Mouse (Mus musculus): ENCODE measurements around the gene Hnf4a. TPM values are rescaled to one million over a fixed set of nuclear protein-coding genes. Genes with fewer than 3 reads are reported as not detected.
A peak's percentile ranks its signal among the peaks of the same experiment; 100 is the strongest.

The Hnf4a gene
- polyA plus RNA-seq, 1 experiment = 0.05 TPM

DNA sequence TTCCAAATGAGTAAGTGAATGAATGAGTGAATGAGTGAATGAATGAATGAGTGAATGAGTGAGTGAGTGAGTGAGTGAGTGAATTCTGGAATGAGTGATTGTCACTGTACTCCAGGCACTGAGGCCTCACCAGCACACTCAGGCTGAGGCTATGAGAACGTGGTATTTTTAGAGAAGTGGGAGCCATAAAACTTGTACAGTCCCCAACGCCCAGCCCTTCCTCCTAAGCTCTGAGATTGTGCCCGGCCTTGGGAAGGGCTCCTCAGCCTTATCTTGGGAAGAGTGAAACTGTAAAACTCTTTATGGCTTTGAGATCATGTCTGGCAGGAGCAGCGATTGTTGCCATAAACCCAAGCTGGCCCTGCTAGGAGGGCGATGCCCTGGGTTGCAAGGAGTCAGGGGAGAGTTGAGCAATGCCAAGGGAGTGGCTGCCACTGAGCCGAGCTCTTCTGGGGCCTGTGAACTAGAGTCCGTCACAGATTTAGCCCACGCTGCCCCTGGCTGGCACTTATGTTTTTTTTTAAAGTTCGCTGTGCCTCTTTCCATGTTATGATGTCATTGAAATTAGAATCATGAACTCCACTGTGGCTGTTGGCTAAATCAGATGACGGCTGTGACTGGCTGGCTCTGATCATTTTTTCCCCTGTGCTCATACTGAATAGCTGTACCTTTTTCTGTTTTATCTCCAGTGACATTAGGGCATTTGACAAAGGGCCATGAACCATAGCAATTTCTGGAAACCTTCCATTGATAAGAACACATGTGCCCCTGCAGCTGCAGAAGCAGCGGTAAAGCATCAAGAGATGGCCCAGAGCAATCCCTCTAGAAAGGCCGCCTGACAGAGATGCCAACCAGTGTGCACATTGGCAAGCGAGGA is 73.7 kb downstream of the Hnf4a start:
- TF ChIP-seq POLR2A (IDR thresholded peaks at IDR 0.05; ENCODE audit: borderline replicate concordance, extremely low read depth, insufficient read depth, insufficient read length, poor library complexity, severe bottlenecking) = no peak
- no peak for TF ChIP-seq CTCF (IDR thresholded peaks at IDR 0.05; ENCODE audit: borderline replicate concordance, extremely low read depth, insufficient read depth, insufficient read length)

DNA sequence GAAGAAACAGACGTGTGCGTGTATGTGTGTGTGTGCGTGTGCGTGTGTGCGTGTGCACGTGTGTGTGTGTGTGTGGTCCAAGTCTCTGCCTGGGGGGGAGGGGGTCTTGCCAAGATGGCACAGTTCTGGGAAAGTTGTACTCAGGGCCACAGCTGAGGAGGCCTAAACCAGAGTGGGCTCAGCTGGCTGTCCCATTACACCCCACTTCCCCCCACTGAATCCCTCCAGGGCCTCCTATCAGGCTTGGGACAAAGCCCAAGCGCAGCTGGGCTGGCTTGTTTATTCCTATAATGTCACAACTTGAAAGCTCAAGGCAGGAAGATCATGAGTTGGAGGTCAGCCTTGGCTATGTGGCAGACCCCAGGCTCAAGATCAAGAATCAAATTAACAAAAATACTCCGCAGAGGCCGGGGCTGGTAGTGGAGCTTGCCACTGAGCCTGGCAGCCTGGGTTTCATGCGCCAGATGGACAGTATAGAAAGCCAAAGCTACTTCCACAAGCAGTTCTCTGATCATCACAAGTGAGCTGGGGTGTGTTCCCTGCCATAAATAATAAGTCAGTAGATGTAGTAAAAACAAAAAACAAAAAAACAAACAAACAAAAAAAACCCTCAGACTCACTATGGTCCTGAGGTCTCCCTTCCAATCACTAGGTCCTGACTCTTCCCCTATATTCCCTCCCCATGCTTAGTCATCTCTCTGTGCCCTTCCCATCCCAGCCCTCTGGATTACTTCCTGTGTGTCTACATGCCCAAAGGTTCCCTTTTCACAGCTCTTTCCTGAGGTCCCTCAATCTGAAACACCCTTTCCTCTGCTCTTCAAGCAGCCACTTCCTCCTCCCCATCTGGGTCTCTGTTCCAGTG is 76.8 kb downstream of the Hnf4a start:
- TF ChIP-seq POLR2A (IDR thresholded peaks at IDR 0.05; ENCODE audit: borderline replicate concordance, extremely low read depth, insufficient read depth, insufficient read length, poor library complexity, severe bottlenecking) = no peak
- TF ChIP-seq CTCF (IDR thresholded peaks at IDR 0.05; ENCODE audit: borderline replicate concordance, extremely low read depth, insufficient read depth, insufficient read length) = no peak
- DNase-seq (ENCODE audit: low read depth) = peak; percentile 18

More for the DNA sequence above, 73.7 kb downstream of the Hnf4a start:
- no peak for DNase-seq (ENCODE audit: low read depth)

DNA sequence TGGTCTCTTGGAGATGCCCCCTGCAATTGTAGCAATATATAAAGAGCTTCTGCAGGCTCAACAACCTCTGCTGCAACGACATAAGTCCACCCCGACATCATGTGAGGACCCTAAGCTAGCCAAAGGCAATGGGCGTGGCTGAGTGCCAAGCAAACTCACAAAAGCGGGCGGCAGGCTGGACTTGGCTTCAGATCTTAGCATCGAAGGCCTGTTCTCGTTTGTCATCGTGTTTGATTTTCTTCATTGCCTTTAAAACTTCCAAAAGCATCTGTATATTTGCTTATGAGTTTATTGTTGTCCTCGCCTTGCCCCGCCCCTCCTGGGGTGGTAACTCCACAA is 77.4 kb downstream of the Hnf4a start:
- TF ChIP-seq CTCF (IDR thresholded peaks at IDR 0.05; ENCODE audit: borderline replicate concordance, extremely low read depth, insufficient read depth, insufficient read length) (no peak), POLR2A (IDR thresholded peaks at IDR 0.05; ENCODE audit: borderline replicate concordance, extremely low read depth, insufficient read depth, insufficient read length, poor library complexity, severe bottlenecking) (no peak)
- peak; percentile 29 for DNase-seq (ENCODE audit: low read depth)

DNA sequence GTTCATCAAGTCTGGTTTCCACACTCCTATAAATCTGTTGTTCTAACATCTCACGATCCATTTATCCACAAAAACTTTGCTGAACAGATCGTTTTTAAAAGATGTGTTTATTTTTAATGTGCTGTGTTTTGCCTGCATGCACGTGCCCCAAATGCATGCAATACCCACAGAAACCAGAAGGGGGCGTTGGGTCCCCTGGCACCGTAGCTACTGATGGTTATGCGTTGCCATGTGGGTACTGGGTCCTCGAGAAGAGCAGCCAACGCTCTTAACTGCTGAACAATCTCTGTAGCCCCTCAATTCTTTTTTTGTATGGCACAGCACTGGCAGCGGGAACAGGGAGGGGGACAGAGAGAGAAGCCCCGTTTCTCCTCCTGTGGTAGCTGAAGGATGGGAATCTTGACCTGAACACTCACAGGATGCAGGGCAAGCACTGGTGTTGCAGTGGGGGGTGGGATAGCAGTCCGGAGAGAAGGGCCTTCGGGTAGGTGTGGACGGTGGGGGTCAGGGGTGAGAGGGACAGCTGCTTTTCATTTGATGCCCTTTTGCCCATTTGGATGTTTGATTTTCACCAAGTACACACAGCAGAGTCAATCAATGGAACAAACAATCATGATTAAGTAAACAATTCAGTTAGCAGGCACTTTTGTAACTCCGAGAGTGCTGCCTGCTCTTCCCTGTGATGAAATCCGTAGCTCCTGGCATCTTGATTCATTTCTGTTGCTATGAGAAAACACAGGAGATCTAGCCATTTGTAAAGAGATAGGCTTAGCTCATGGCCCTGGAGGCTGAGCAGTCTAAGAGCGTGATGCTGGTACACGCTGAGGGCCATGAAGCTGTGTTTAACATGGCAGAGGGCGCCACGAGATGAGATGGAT is 80.0 kb downstream of the Hnf4a start:
- peak; percentile 40 for DNase-seq (ENCODE audit: low read depth)
- no peak for TF ChIP-seq POLR2A (IDR thresholded peaks at IDR 0.05; ENCODE audit: borderline replicate concordance, extremely low read depth, insufficient read depth, insufficient read length, poor library complexity, severe bottlenecking)
- peak; percentile 83 for TF ChIP-seq CTCF (IDR thresholded peaks at IDR 0.05; ENCODE audit: borderline replicate concordance, extremely low read depth, insufficient read depth, insufficient read length)

DNA sequence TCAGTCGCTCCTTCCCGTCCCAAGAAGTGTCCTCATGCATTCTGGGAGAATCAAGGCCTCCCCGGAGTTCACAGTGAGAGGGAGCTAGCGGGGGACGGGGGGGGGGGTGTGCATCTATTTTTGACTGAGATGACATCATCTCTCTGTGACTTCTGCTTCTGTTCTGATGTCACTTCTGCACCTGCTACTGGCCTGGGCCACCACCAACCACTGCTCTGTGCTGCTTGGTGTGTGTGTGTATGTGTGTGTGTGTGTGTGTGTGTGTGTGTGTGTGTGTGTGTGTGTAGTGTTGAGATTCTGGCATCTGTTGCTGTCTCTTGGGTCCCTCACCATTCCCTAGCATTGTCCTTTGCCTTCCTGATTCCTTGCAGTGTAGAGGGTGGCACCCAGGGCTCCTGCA is 80.9 kb downstream of the Hnf4a start:
- DNase-seq (ENCODE audit: low read depth) = no peak
- no peak for TF ChIP-seq CTCF (IDR thresholded peaks at IDR 0.05; ENCODE audit: borderline replicate concordance, extremely low read depth, insufficient read depth, insufficient read length)
- TF ChIP-seq POLR2A (IDR thresholded peaks at IDR 0.05; ENCODE audit: borderline replicate concordance, extremely low read depth, insufficient read depth, insufficient read length, poor library complexity, severe bottlenecking) = no peak

DNA sequence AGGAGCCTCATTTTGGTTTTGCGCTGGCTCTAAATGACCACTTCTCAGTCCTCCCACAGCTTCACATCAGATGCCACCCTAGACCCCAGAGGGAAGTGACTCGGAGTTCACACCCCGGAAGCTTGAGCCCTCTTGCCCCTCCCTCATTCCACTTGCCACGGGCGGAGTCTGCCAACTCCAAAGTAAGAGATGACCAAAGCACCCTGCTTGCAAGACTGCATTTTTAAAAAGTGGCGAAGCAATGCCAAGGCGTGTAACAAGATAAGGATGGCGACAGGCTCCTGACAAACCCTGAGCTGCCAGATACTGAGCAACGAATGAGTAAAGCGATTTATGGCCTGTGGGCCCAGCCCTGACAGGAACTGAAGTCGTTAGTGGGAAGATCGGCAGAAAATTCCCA is 83.6 kb downstream of the Hnf4a start:
- DNase-seq (ENCODE audit: low read depth) = no peak
- TF ChIP-seq POLR2A (IDR thresholded peaks at IDR 0.05; ENCODE audit: borderline replicate concordance, extremely low read depth, insufficient read depth, insufficient read length, poor library complexity, severe bottlenecking) = no peak
- TF ChIP-seq CTCF (IDR thresholded peaks at IDR 0.05; ENCODE audit: borderline replicate concordance, extremely low read depth, insufficient read depth, insufficient read length) = no peak

DNA sequence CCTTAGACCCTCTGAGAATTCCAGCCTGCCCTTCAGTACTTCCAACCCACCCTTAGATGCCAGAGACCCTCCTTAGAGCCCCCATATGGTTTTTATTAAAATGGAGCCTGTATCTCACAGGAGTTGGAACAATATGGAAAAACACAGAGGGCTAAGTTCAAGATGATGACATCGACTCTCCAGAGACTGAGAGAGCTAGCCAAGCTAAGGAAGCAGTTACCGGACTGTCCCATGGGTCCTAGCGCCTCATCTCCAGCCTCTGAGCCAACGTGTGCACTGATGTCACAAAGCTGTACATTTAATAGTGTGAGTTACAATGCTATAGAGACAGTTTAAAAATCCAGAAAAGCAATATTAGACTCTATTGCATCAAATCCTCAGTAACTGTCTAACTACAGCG is 84.4 kb downstream of the Hnf4a start:
- TF ChIP-seq CTCF (IDR thresholded peaks at IDR 0.05; ENCODE audit: borderline replicate concordance, extremely low read depth, insufficient read depth, insufficient read length) (no peak), POLR2A (IDR thresholded peaks at IDR 0.05; ENCODE audit: borderline replicate concordance, extremely low read depth, insufficient read depth, insufficient read length, poor library complexity, severe bottlenecking) (no peak)
- DNase-seq (ENCODE audit: low read depth) = no peak

DNA sequence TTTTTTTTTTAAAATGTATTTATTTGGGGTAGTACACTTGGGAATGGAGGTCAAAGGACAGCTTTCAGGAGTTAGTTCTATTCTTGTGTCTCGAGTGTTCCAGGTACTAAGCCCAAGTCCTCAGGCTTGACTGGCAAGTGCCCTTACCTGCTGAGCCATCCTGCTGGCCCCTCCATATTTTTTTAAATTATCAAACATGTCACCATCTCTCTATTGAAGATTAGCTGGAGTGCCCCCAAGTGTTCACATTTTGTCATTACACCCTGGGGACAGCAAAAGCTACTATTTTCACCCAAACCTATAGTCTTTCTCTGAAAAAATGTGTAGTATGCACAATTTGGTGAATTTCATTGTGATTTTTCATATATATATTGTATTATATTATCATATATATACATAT is 85.5 kb downstream of the Hnf4a start:
- TF ChIP-seq CTCF (IDR thresholded peaks at IDR 0.05; ENCODE audit: borderline replicate concordance, extremely low read depth, insufficient read depth, insufficient read length) (no peak), POLR2A (IDR thresholded peaks at IDR 0.05; ENCODE audit: borderline replicate concordance, extremely low read depth, insufficient read depth, insufficient read length, poor library complexity, severe bottlenecking) (no peak)
- DNase-seq (ENCODE audit: low read depth) = no peak

DNA sequence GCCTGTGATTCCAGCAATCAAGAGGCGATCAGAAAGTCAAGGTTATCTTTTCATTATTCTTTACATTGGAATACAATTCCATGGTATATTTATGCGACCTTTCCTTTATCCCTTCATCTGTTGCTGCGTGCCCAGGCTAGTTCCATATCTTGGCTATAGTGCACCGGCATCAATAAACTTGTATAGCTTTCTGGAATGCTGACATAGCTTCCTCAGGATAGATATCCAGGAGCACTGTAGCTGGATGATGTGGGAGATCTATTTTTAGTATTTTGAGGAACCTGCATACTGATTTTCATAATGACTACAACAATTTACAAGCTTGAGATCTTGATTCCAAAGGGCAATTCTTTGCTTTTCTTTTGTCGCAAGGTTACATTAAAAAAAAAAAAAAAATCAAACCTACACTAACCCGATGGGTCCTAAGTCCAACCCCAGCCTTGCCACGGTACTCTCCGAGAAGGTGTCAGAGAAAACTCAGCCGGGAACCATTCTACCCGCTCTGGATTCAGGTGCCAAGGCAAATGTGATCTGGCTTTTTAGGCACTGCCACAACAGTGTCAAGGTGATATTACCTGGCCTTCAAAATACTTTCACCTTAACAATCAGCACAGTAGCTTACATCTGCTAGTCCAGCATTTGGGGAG is 87.2 kb downstream of the Hnf4a start:
- DNase-seq (ENCODE audit: low read depth) = no peak
- no peak for TF ChIP-seq POLR2A (IDR thresholded peaks at IDR 0.05; ENCODE audit: borderline replicate concordance, extremely low read depth, insufficient read depth, insufficient read length, poor library complexity, severe bottlenecking)
- no peak for TF ChIP-seq CTCF (IDR thresholded peaks at IDR 0.05; ENCODE audit: borderline replicate concordance, extremely low read depth, insufficient read depth, insufficient read length)

DNA sequence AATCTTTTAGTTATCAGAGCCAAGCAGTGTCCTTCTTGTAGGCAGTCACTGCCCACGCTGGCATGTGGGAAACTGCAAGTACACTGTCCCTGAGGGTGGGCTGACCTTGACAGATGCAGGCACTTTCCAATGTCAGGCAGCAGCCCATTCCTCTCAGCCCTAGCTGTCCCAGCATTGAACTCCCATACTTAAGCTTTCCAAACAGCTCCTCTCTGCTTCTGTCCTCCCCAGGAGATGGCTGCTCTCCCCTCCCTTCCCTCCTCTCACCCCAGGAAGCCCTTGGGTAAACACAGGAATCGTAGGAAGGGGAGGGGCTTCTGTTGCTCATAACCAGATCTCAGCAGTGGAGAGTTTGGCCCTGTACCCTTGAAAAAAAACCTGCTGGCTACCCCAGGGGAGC is 88.5 kb downstream of the Hnf4a start:
- no peak for DNase-seq (ENCODE audit: low read depth)
- TF ChIP-seq CTCF (IDR thresholded peaks at IDR 0.05; ENCODE audit: borderline replicate concordance, extremely low read depth, insufficient read depth, insufficient read length) (no peak), POLR2A (IDR thresholded peaks at IDR 0.05; ENCODE audit: borderline replicate concordance, extremely low read depth, insufficient read depth, insufficient read length, poor library complexity, severe bottlenecking) (no peak)
